Mouse (Mus musculus): ENCODE results near the gene Clec1a. TPM values are rescaled to one million over a fixed set of nuclear protein-coding genes. Genes with fewer than 3 reads are reported as not detected.
A peak's percentile ranks its signal among the peaks of the same experiment; 100 is the strongest.

Gene Clec1a
- polyA plus RNA-seq, 1 experiment from 2014 or later: 1.3 TPM

- H3K9me3 ChIP-seq: no peaks in the 10 kb centered on the region
- no peaks in the 10 kb centered on the region for H3K27me3 ChIP-seq
- no peaks in the 10 kb centered on the region for H3K4me1 ChIP-seq
- 55% methylated on average over 5 of the region's 5 CpGs for WGBS
- no peak overlapping the region for H3K4me3 ChIP-seq
- no peak overlapping the region for H3K27ac ChIP-seq (replicated peaks)
- ATAC-seq (ENCODE audit: low FRiP score, low read depth): no peak
- no peak overlapping the region for H3K4me2 ChIP-seq (replicated peaks)
- H3K36me3 ChIP-seq: no peaks in the 10 kb centered on the region
- no peak overlapping the region for H3K9ac ChIP-seq (replicated peaks)
These were observed 17.6 kb downstream of the Clec1a start for GRCm38 (mm10) chr6:129434239-129434638.

- no peaks in the 10 kb centered on the region for H3K9me3 ChIP-seq
- H3K4me1 ChIP-seq: no peaks in the 10 kb centered on the region
- H3K4me2 ChIP-seq (replicated peaks): no peak overlapping the region
- H3K27ac ChIP-seq (replicated peaks): no peak overlapping the region
- no peaks in the 10 kb centered on the region for H3K36me3 ChIP-seq
- H3K9ac ChIP-seq (replicated peaks): no peak overlapping the region
- WGBS: 85% methylated on average over 4 of the region's 4 CpGs
- no peaks in the 10 kb centered on the region for H3K27me3 ChIP-seq
- no peak for ATAC-seq (ENCODE audit: low FRiP score, low read depth)
- no peak overlapping the region for H3K4me3 ChIP-seq
These were observed 24.5 kb downstream of the Clec1a start for GRCm38 (mm10) chr6:129427281-129427680.

- H3K36me3 ChIP-seq: no peaks in the 10 kb centered on the region
- ATAC-seq (ENCODE audit: low FRiP score, low read depth): no peak
- H3K9ac ChIP-seq (replicated peaks): no peak overlapping the region
- no peaks in the 10 kb centered on the region for H3K4me1 ChIP-seq
- H3K4me2 ChIP-seq (replicated peaks): no peak overlapping the region
- no peak overlapping the region for H3K4me3 ChIP-seq
- no peaks in the 10 kb centered on the region for H3K9me3 ChIP-seq
- no peak overlapping the region for H3K27ac ChIP-seq (replicated peaks)
- 43% methylated on average over 5 of the region's 5 CpGs for WGBS
- no peaks in the 10 kb centered on the region for H3K27me3 ChIP-seq
These were observed 26.0 kb downstream of the Clec1a start for GRCm38 (mm10) chr6:129425812-129426211.

- Histone ChIP-seq H3K27me3 (no peaks in the 10 kb centered on the region), H3K4me3 (no peak overlapping the region), H3K9me3 (no peaks in the 10 kb centered on the region), H3K4me2 (replicated peaks) (no peak overlapping the region), H3K27ac (replicated peaks) (no peak overlapping the region), H3K9ac (replicated peaks) (no peak overlapping the region), H3K36me3 (no peaks in the 10 kb centered on the region), H3K4me1 (no peaks in the 10 kb centered on the region)
- no peak for ATAC-seq (ENCODE audit: low FRiP score, low read depth)
- WGBS: 71% methylated on average over 5 of the region's 5 CpGs
These were observed 26.6 kb downstream of the Clec1a start for GRCm38 (mm10) chr6:129425217-129425616.

GRCm38 (mm10) chr6:129423734-129424072 is 28.1 kb downstream of the Clec1a start:
- Histone ChIP-seq H3K4me1 (no peaks in the 10 kb centered on the region), H3K27me3 (no peaks in the 10 kb centered on the region), H3K9ac (replicated peaks) (no peak overlapping the region), H3K27ac (replicated peaks) (no peak overlapping the region), H3K9me3 (no peaks in the 10 kb centered on the region), H3K4me3 (no peak overlapping the region), H3K4me2 (replicated peaks) (no peak overlapping the region), H3K36me3 (no peaks in the 10 kb centered on the region)
- peak; percentile 87 for ATAC-seq (ENCODE audit: low FRiP score, low read depth)
- 30% methylated on average over 1 of the region's 1 CpGs for WGBS

GRCm38 (mm10) chr6:129423040-129423733 is 28.6 kb downstream of the Clec1a start:
- Histone ChIP-seq H3K4me2 (replicated peaks) (no peak overlapping the region), H3K9me3 (no peaks in the 10 kb centered on the region), H3K9ac (replicated peaks) (no peak overlapping the region), H3K27me3 (no peaks in the 10 kb centered on the region), H3K36me3 (no peaks in the 10 kb centered on the region), H3K27ac (replicated peaks) (no peak overlapping the region), H3K4me1 (no peaks in the 10 kb centered on the region), H3K4me3 (no peak overlapping the region)
- ATAC-seq (ENCODE audit: low FRiP score, low read depth): no peak; the same call in 1 of the 2 replicates
- WGBS: 80% methylated on average over 4 of the region's 4 CpGs

DNA sequence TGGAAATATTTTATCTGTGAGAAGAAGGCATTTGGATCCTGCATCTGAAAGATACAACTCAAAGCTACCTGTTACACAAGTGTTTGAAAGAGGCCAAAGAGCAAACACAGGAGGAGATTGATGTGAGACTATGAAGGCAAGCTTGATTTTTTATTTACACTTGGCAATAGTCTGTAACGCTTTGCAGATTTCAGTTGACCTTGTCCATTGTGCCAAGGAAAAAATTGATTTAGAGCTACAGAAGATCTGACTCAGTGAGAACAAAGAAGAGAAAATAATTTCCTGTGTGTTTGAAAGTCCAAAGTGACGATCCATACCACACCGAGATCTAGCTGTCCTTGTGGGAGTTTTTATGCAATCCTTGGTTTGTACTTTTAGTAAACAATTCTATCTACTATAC is 29.5 kb downstream of the Clec1a start:
- Histone ChIP-seq H3K4me3 (no peak overlapping the region), H3K27me3 (no peaks in the 10 kb centered on the region), H3K4me1 (no peaks in the 10 kb centered on the region), H3K27ac (replicated peaks) (no peak overlapping the region), H3K9ac (replicated peaks) (no peak overlapping the region), H3K36me3 (no peaks in the 10 kb centered on the region), H3K9me3 (no peaks in the 10 kb centered on the region), H3K4me2 (replicated peaks) (no peak overlapping the region)
- 86% methylated on average over 3 of the region's 3 CpGs for WGBS
- ATAC-seq (ENCODE audit: low FRiP score, low read depth): no peak

DNA sequence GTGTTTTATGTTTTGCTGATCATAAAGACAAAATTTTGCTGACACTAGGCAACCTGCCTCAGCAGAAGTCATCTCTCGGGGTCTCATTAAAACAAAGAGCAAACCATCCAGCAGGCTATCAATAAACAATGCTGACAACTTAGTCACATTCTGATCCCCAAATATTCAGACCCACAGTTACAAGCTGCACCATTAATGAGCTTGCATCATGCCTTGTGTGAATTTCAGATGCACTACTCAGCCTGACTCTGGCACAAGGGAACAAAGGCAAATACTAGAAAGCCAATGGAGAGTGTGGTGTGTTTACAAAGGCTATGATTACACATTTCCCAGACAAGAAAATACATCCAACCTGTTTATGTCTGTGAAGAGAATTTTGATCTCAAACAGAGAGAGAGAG is 37.6 kb downstream of the Clec1a start:
- H3K27me3 ChIP-seq: no peaks in the 10 kb centered on the region
- no peak overlapping the region for H3K4me3 ChIP-seq
- no peak for ATAC-seq (ENCODE audit: low FRiP score, low read depth)

DNA sequence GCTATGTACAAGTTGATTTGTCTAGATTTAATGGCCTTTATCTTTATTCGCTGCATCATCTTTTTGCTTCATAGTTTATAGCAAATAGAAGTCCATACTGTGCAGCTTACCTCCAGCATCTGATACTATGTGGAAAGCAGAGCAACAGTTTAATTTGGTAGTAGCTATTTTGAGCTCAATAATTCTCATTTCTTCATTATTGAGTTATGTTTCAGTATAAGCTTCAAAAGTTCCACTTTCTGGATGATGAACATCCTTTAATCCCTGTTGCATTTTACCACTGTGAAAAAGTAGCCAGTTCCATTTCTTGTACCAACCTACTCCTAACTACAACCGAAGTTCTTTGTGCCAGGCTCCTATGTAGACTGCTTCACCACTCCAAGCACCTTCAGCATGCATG is 43.2 kb downstream of the Clec1a start, which contains the start of gene Clec9a:
Gene Clec9a (plus strand): TSS at position 301 of the 400 bp plus-strand sequence.
- no peak within 1 kb of the TSS for H3K4me2 ChIP-seq (replicated peaks)
- no peak within 1 kb of the TSS for H3K4me3 ChIP-seq
- no peaks in the 10 kb centered on the region for H3K9me3 ChIP-seq
- 89% methylated on average over 2 of the region's 2 CpGs for WGBS
- no peaks in the 10 kb centered on the region for H3K36me3 ChIP-seq
- ATAC-seq (ENCODE audit: low FRiP score, low read depth): no peak
- no peaks in the 10 kb centered on the region for H3K4me1 ChIP-seq
- H3K27me3 ChIP-seq: no peaks in the 10 kb centered on the region
- no peak within 1 kb of the TSS for H3K9ac ChIP-seq (replicated peaks)
- no peak within 1 kb of the TSS for H3K27ac ChIP-seq (replicated peaks)

More for the DNA sequence above, 37.6 kb downstream of the Clec1a start:
- Histone ChIP-seq H3K9me3 (no peaks in the 10 kb centered on the region), H3K36me3 (no peaks in the 10 kb centered on the region), H3K27ac (replicated peaks) (no peak overlapping the region), H3K9ac (replicated peaks) (no peak overlapping the region), H3K4me1 (no peaks in the 10 kb centered on the region), H3K4me2 (replicated peaks) (no peak overlapping the region)
- WGBS: 68% methylated on average over 1 of the region's 1 CpGs

GRCm38 (mm10) chr6:129407324-129407723 is 44.5 kb downstream of the Clec1a start:
- no peaks in the 10 kb centered on the region for H3K9me3 ChIP-seq
- H3K27ac ChIP-seq (replicated peaks): no peak overlapping the region
- no peaks in the 10 kb centered on the region for H3K4me1 ChIP-seq
- no peak overlapping the region for H3K4me2 ChIP-seq (replicated peaks)
- no peak overlapping the region for H3K4me3 ChIP-seq
- WGBS: 57% methylated on average over 2 of the region's 2 CpGs
- no peak overlapping the region for H3K9ac ChIP-seq (replicated peaks)
- no peaks in the 10 kb centered on the region for H3K27me3 ChIP-seq
- ATAC-seq (ENCODE audit: low FRiP score, low read depth): no peak
- no peaks in the 10 kb centered on the region for H3K36me3 ChIP-seq

DNA sequence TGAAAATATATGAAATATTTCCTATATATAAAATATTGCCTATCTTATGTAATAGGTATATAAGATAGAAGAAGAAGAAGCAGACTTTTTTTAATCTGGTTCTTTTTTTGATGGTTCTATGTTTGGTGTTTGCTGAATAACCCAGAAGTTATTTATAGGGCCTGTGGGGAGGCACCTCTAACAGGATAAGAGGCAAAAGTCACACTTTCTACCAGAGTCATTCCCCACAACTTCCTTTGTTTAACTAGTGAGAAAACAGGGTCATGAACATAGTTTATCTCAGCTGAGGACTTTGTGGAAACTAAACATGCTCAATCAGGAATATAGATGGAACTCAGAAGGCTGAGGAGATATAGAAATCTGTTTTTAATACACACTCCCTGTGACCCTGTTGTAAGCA is 45.8 kb downstream of the Clec1a start:
- no peak overlapping the region for H3K27ac ChIP-seq (replicated peaks)
- H3K4me2 ChIP-seq (replicated peaks): no peak overlapping the region
- no peaks in the 10 kb centered on the region for H3K9me3 ChIP-seq
- H3K36me3 ChIP-seq: no peaks in the 10 kb centered on the region
- ATAC-seq (ENCODE audit: low FRiP score, low read depth): no peak
- H3K27me3 ChIP-seq: no peaks in the 10 kb centered on the region
- H3K4me3 ChIP-seq: no peak overlapping the region
- no peaks in the 10 kb centered on the region for H3K4me1 ChIP-seq
- H3K9ac ChIP-seq (replicated peaks): no peak overlapping the region

GRCm38 (mm10) chr6:129403391-129403790 is 48.4 kb downstream of the Clec1a start:
- Histone ChIP-seq H3K36me3 (no peaks in the 10 kb centered on the region), H3K4me2 (replicated peaks) (no peak overlapping the region), H3K9me3 (no peaks in the 10 kb centered on the region), H3K27ac (replicated peaks) (no peak overlapping the region), H3K4me1 (no peaks in the 10 kb centered on the region), H3K27me3 (no peaks in the 10 kb centered on the region), H3K4me3 (no peak overlapping the region), H3K9ac (replicated peaks) (no peak overlapping the region)
- 60% methylated on average over 6 of the region's 6 CpGs for WGBS
- no peak for ATAC-seq (ENCODE audit: low FRiP score, low read depth)

- no peak for ATAC-seq (ENCODE audit: low FRiP score, low read depth)
- 85% methylated on average over 2 of the region's 2 CpGs for WGBS
These were observed 49.4 kb downstream of the Clec1a start for GRCm38 (mm10) chr6:129402404-129402803.

More at GRCm38 (mm10) chr6:129402404-129402803, 49.4 kb downstream of the Clec1a start:
- no peaks in the 10 kb centered on the region for H3K36me3 ChIP-seq
- H3K27me3 ChIP-seq: no peaks in the 10 kb centered on the region
- no peak overlapping the region for H3K9ac ChIP-seq (replicated peaks)
- H3K4me3 ChIP-seq: no peak overlapping the region
- H3K27ac ChIP-seq (replicated peaks): no peak overlapping the region
- no peak overlapping the region for H3K4me2 ChIP-seq (replicated peaks)
- no peaks in the 10 kb centered on the region for H3K9me3 ChIP-seq
- no peaks in the 10 kb centered on the region for H3K4me1 ChIP-seq

Data from midbrain, embryonic 12.5 days (tissue).